Mouse (Mus musculus) embryonic facial prominence, embryonic 14.5 days (tissue): Measurements from ENCODE around the gene Zfp719. TPM values are rescaled to one million over a fixed set of nuclear protein-coding genes. Genes with fewer than 3 reads are reported as not detected.

Source experiments
- ATAC-seq: fragments of 200-750 bp; cut with Nextera tagmentation; 2 replicates; pipeline ENCODE4 v1.8.0; 2017; ENCODE audit warnings: low read depth, moderate number of reproducible peaks, moderate TSS enrichment
- DNase-seq: peaks from one replicate; pipeline ENCODE4 v3.0.0-alpha.2; 2015; ENCODE audit warnings: low spot score
- H3K27ac ChIP-seq: fragments of 300-500 bp; sonication (generic); replicated peaks from 2 replicates; pipeline ENCODE4 v1.5.1; 2014; ENCODE audit warnings: low read depth, mild to moderate bottlenecking, low read length, moderate library complexity
- H3K27me3 ChIP-seq: fragments of 300-500 bp; sonication (generic); replicated peaks from 2 replicates; pipeline ENCODE4 v1.6.1; 2014; ENCODE audit warnings: low read length; ENCODE audit not compliant: control insufficient read depth, insufficient read depth
- H3K36me3 ChIP-seq: fragments of 300-500 bp; sonication (generic); 2 replicates; pipeline ENCODE4 v1.6.1; 2014; ENCODE audit warnings: low read length, mixed read lengths; ENCODE audit not compliant: control insufficient read depth, insufficient read depth
- H3K4me1 ChIP-seq: fragments of 300-500 bp; sonication (generic); 2 replicates; pipeline ENCODE4 v1.6.1; 2014; ENCODE audit warnings: antibody characterized with exemption, low read length; ENCODE audit not compliant: control insufficient read depth, insufficient read depth
- H3K4me2 ChIP-seq: fragments of 300-500 bp; sonication (generic); 2 replicates; pipeline ENCODE4 v1.6.1; 2014; ENCODE audit warnings: low read depth, mild to moderate bottlenecking, low read length, moderate library complexity, mixed read lengths
- H3K4me3 ChIP-seq: fragments of 300-500 bp; sonication (generic); 2 replicates; pipeline ENCODE4 v1.5.1; 2014; ENCODE audit warnings: low read depth, mild to moderate bottlenecking, low read length
- H3K9ac ChIP-seq: fragments of 300-500 bp; sonication (generic); 2 replicates; pipeline ENCODE4 v1.6.1; 2014; ENCODE audit warnings: low read depth, mild to moderate bottlenecking, low read length, moderate library complexity, mixed read lengths
- H3K9me3 ChIP-seq: fragments of 300-500 bp; sonication (generic); 2 replicates; pipeline ENCODE4 v1.6.1; 2016; ENCODE audit warnings: low read length; ENCODE audit not compliant: control insufficient read depth
- WGBS: fragments of 180-500 bp; shearing (Covaris S2); extraction: QIAGEN DNeasy Blood & Tissue Kit; methylation state at CpG from one replicate; pipeline ENCODE4 v1.1.7; 2014; 5-methylcytosine and 5-hydroxymethylcytosine counted together
- polyA plus RNA-seq: library from polyadenylated mRNA; unstranded; fragments of >200 nt; fragmentation: Nextera tagmentation; extraction: Ambion mirVana; gene quantifications from 2 replicates; pipeline ENCODE4 v1.2.1, GENCODE M21; 2014

Gene Zfp719
- polyA plus RNA-seq, 1 experiment from 2014 or later: 13.0 TPM

DNA sequence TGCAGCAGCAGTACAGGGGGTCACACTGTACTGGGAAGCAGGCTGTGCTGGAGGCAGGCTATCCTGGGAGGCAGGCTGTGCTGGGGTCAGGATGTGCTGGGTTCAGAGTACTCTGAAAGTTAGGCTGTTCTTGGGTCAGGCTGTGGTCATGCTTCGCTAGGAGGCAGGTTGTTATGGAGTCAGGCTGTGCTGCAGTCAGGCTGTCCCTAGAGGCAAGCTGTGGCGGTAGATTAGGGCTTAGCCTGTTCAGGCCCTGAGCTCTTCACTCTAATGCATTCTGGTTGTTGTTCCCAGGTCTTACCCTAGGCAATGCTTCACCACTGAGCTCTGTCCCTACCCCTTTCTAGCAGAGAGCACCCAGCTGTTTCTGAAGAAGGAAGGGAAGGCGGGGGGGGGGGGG is 45.7 kb downstream of the Zfp719 start:
- WGBS: 32% methylated on average over 3 of the region's 3 CpGs
- Histone ChIP-seq H3K9me3 (no peaks in the 10 kb centered on the region), H3K9ac (no peak overlapping the region), H3K4me2 (no peak overlapping the region), H3K27me3 (no peaks in the 10 kb centered on the region), H3K4me1 (no peaks in the 10 kb centered on the region), H3K27ac (no peak overlapping the region), H3K4me3 (no peak overlapping the region), H3K36me3 (no peaks in the 10 kb centered on the region)
- DNase-seq (no peak), ATAC-seq (no peak)

DNA sequence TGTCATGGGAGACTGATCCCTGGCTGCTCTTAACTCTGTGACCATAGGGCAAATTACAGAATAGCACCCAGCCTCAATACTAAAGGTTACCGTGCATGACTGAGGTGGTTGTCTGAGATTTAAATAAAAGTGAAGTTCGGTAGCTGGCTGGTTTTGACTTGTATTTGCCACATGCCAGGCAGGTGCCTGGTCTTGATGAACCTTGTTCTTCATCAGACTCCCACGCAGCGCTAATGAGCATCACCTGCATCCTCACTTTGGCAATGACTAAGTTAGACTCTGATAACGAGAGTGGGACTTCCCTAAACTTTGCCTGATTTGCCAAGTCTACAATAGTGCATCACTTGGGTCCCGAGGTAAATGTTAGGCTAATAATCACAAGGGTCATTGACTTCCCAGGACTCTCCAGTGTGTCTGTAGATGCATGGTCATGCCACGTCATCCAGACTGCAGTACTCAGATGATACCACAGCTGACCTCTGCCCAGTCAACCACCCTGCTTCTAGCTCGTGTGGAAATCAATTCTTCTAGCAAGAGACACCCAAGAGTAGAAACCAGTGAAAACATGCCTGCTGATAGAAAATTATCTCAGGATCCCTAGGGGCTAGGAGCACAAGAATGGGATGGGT is 46.5 kb downstream of the Zfp719 start:
- 72% methylated on average over 8 of the region's 8 CpGs for WGBS
- Histone ChIP-seq H3K27me3 (no peaks in the 10 kb centered on the region), H3K27ac (no peak overlapping the region), H3K9ac (no peak overlapping the region), H3K4me2 (no peak overlapping the region), H3K36me3 (no peaks in the 10 kb centered on the region), H3K9me3 (no peaks in the 10 kb centered on the region), H3K4me3 (no peak overlapping the region), H3K4me1 (no peaks in the 10 kb centered on the region)
- DNase-seq: no peak
- ATAC-seq: no peak

DNA sequence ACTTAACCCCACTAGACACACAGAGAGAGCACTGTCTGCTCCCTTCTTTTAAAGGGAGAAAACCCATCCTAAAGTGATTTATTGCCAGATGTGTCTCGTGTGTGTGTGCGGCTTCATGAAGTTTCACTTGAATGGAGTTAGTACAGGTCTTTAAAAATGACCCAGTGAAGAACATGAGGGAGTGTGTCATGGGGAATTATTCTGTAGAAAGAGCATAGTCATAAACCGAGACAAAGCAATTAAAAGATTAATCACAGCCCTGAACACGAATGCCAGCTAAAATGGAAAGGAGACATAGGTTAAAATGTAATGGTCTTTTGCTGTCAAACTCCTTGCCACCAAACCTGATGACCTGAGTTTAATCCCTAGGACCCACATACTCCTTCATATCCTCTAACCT is 54.5 kb downstream of the Zfp719 start:
- H3K9ac ChIP-seq: no peak overlapping the region
- DNase-seq: no peak
- H3K27ac ChIP-seq: no peak overlapping the region
- no peak overlapping the region for H3K4me2 ChIP-seq
- no peak for ATAC-seq
- H3K36me3 ChIP-seq: no peaks in the 10 kb centered on the region
- H3K4me3 ChIP-seq: no peak overlapping the region
- 75% methylated on average over 4 of the region's 4 CpGs for WGBS
- H3K27me3 ChIP-seq: no peaks in the 10 kb centered on the region
- no peaks in the 10 kb centered on the region for H3K9me3 ChIP-seq
- H3K4me1 ChIP-seq: no peaks in the 10 kb centered on the region

DNA sequence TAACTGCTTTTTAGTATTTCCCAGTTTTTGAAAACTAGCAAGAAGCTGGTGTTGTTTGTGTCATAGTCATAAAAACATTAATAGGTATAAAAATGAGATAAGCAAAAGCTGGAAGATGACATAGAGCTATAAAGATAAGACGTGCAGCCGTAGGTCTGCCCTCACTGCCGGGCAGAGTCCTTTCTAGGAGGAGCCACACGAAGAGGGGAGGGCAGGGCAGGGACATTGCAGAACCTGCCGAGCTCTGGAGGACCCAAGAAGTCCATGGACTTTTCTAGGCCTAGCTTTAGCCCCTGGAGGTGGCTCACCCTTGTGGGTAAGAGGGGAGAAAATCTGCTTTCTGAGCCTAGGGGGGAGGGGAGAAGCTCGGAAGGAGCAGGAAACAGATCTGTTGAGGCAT is 55.1 kb downstream of the Zfp719 start, which contains the start of gene Ceacam18:
Gene Ceacam18 (plus strand): TSS at position 208 of the 400 bp plus-strand sequence.
- Histone ChIP-seq H3K36me3 (no peaks in the 10 kb centered on the region), H3K4me2 (no peak within 1 kb of the TSS), H3K27me3 (no peaks in the 10 kb centered on the region), H3K4me3 (no peak within 1 kb of the TSS), H3K9me3 (no peaks in the 10 kb centered on the region), H3K27ac (no peak within 1 kb of the TSS), H3K9ac (no peak within 1 kb of the TSS), H3K4me1 (no peaks in the 10 kb centered on the region)
- no peak for ATAC-seq
- WGBS: 63% methylated on average over 6 of the region's 6 CpGs
- no peak for DNase-seq

DNA sequence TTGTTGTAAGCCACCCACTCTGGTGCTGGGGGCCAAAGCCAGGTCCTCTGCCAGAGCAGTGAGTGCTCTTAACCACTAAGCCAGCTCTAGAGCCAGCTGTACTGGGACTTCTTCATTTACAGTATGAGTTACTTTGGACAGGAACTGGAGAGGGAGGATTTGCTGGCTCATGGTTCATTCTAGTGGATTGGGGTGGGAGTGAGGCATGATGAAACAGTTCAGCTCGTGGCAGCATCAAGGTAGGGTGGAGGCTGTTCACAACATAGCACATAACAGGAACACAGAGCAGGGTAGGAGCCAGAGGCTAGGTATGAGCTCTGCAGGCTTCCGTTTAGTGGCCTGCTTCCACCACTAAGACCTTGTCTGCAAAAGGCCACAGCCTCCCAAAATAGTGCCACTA is 56.8 kb downstream of the Zfp719 start:
- Histone ChIP-seq H3K9ac (no peak overlapping the region), H3K9me3 (no peaks in the 10 kb centered on the region), H3K27me3 (no peaks in the 10 kb centered on the region), H3K4me1 (no peaks in the 10 kb centered on the region), H3K27ac (no peak overlapping the region), H3K36me3 (no peaks in the 10 kb centered on the region), H3K4me3 (no peak overlapping the region), H3K4me2 (no peak overlapping the region)
- ATAC-seq (no peak), DNase-seq (no peak)
- 39% methylated on average over 2 of the region's 2 CpGs for WGBS

DNA sequence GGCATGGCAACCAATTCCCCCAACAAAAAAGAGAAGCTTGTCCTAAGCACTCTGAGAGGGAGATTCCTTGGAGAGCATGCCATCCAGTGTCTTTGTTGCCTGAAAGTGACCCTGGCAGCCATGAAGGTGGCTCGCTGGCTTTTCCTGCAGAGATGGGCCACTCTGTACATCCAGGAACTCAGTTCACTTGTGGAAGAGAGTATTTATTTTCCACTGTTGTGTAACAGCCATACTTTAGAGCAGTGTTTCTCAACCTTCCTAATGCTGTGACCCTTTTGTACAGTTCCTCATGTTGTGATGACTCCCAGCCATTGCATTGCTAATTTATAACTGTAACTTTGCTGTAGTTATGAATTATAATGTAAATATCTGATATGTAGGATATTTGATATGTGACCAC is 57.7 kb downstream of the Zfp719 start:
- ATAC-seq (no peak), DNase-seq (no peak)
- H3K36me3 ChIP-seq: no peaks in the 10 kb centered on the region
- no peak overlapping the region for H3K9ac ChIP-seq
- no peak overlapping the region for H3K4me3 ChIP-seq
- H3K27ac ChIP-seq: no peak overlapping the region
- no peaks in the 10 kb centered on the region for H3K27me3 ChIP-seq
- WGBS: 85% methylated on average over 1 of the region's 1 CpGs
- no peaks in the 10 kb centered on the region for H3K4me1 ChIP-seq
- H3K9me3 ChIP-seq: no peaks in the 10 kb centered on the region
- H3K4me2 ChIP-seq: no peak overlapping the region

DNA sequence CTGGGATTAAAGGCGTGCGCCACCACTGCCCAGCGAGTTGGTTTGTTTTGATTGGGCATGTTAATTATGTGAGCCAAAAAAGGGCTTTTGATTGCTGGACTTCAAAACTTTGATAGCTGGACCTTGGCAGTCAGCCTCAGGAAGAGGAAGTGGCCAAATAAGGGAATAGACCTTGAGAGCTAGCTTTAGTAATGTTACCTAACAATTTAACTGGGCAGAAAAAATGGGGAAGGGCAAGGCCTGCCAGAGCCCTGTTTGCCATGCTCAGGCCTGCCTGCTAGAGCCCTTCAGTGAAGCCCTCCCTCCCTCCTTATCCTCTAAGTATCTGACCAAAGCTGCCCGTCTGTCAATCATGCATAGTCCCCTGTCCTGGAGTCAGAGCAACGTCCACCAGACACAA is 63.2 kb downstream of the Zfp719 start:
- Histone ChIP-seq H3K4me2 (no peak overlapping the region), H3K4me1 (no peaks in the 10 kb centered on the region)

More for the DNA sequence above, 63.2 kb downstream of the Zfp719 start:
- no peak overlapping the region for H3K27ac ChIP-seq
- WGBS: 82% methylated on average over 5 of the region's 5 CpGs
- no peak overlapping the region for H3K4me3 ChIP-seq
- H3K9ac ChIP-seq: no peak overlapping the region
- no peak for ATAC-seq
- DNase-seq: no peak
- H3K27me3 ChIP-seq: no peaks in the 10 kb centered on the region
- H3K36me3 ChIP-seq: no peaks in the 10 kb centered on the region
- no peaks in the 10 kb centered on the region for H3K9me3 ChIP-seq

Other genes starting within 250 kb of the Zfp719 start
- gene Siglecf, start 228.3 kb upstream of the Zfp719 start, polyA plus RNA-seq: 0.32 and 0.37 TPM in 2 replicates
- gene Siglecg, start 171.4 kb upstream of the Zfp719 start, polyA plus RNA-seq: 0.17 and 0.66 TPM in 2 replicates
- not detected in 2 replicates for gene Lim2, start 151.9 kb upstream of the Zfp719 start, polyA plus RNA-seq
- gene Nkg7, start 142.5 kb upstream of the Zfp719 start, polyA plus RNA-seq: 1.3 and 1.8 TPM in 2 replicates
- not detected in 2 replicates for gene Cldnd2, start 138.8 kb upstream of the Zfp719 start, polyA plus RNA-seq
- gene Etfb, start 135.5 kb upstream of the Zfp719 start, polyA plus RNA-seq: 298 and 300 TPM in 2 replicates
- gene Gm45233, start 135.5 kb upstream of the Zfp719 start, polyA plus RNA-seq: 0.25 TPM in 1 of 2 replicates, not detected in the other
- 3.1 and 3.8 TPM in 2 replicates for gene Vsig10l, start 116.5 kb upstream of the Zfp719 start, polyA plus RNA-seq
- gene Iglon5, start 89.5 kb upstream of the Zfp719 start, polyA plus RNA-seq: 0.56 and 0.75 TPM in 2 replicates
- gene 4931406B18Rik, start 73.7 kb upstream of the Zfp719 start, polyA plus RNA-seq: not detected in 2 replicates
- gene Cd33, start 35.2 kb upstream of the Zfp719 start, polyA plus RNA-seq: 2.5 and 2.8 TPM in 2 replicates
- gene Zfp658, start 17.4 kb upstream of the Zfp719 start, polyA plus RNA-seq: 2.7 and 3.3 TPM in 2 replicates
- 0.39 and 0.47 TPM in 2 replicates for gene Zfp819, start 27.6 kb downstream of the Zfp719 start, polyA plus RNA-seq
- gene Ceacam18, start 55.1 kb downstream of the Zfp719 start, polyA plus RNA-seq: not detected in 2 replicates
- 0.68 and 0.88 TPM in 2 replicates for gene Siglece, start 80.6 kb downstream of the Zfp719 start, polyA plus RNA-seq
- gene Ctu1, start 92.4 kb downstream of the Zfp719 start, polyA plus RNA-seq: 10.5 and 12.2 TPM in 2 replicates
- 0.22 TPM in 1 of 2 replicates, not detected in the other for gene Klk14, start 110.8 kb downstream of the Zfp719 start, polyA plus RNA-seq
- 1.8 and 3.0 TPM in 2 replicates for gene Klk13, start 133.0 kb downstream of the Zfp719 start, polyA plus RNA-seq
- gene Klk12, start 189.3 kb downstream of the Zfp719 start, polyA plus RNA-seq: 0.37 and 0.65 TPM in 2 replicates
- gene Klk11, start 195.0 kb downstream of the Zfp719 start, polyA plus RNA-seq: 3.2 and 5.3 TPM in 2 replicates
- 8.8 and 17.2 TPM in 2 replicates for gene Klk10, start 201.4 kb downstream of the Zfp719 start, polyA plus RNA-seq
- gene Klk9, start 212.3 kb downstream of the Zfp719 start, polyA plus RNA-seq: 0.28 and 0.49 TPM in 2 replicates
- gene Klk8, start 218.0 kb downstream of the Zfp719 start, polyA plus RNA-seq: 25.7 and 27.4 TPM in 2 replicates
- 1.1 and 1.6 TPM in 2 replicates for gene Klk7, start 231.7 kb downstream of the Zfp719 start, polyA plus RNA-seq
- 0.18 and 0.42 TPM in 2 replicates for gene Klk6, start 244.9 kb downstream of the Zfp719 start, polyA plus RNA-seq